Mouse (Mus musculus): ENCODE data around the gene Hyal5. TPM values are rescaled to one million over a fixed set of nuclear protein-coding genes. Genes with fewer than 3 reads are reported as not detected.

Gene Hyal5
- total RNA-seq (2017), result not detected in 3 replicates

GRCm38 (mm10) chr6:24857697-24858096, at the start of gene Hyal5:
TSS of gene Hyal5 (plus strand) at chr6:24857997.
- no peak for ATAC-seq (replicated peaks; ENCODE audit: insufficient number of reproducible peaks, low FRiP score, low TSS enrichment, poor library complexity, severe bottlenecking)

GRCm38 (mm10) chr6:24822070-24822469, 35.7 kb upstream of the Hyal5 start:
- no peak for ATAC-seq (replicated peaks; ENCODE audit: insufficient number of reproducible peaks, low FRiP score, low TSS enrichment, poor library complexity, severe bottlenecking)

- no peak for ATAC-seq (replicated peaks; ENCODE audit: insufficient number of reproducible peaks, low FRiP score, low TSS enrichment, poor library complexity, severe bottlenecking)
These were observed 2.5 kb downstream of the Hyal5 start for GRCm38 (mm10) chr6:24860320-24860719.

GRCm38 (mm10) chr6:24863649-24864048, 5.9 kb downstream of the Hyal5 start:
- no peak for ATAC-seq (replicated peaks; ENCODE audit: insufficient number of reproducible peaks, low FRiP score, low TSS enrichment, poor library complexity, severe bottlenecking)

- ATAC-seq (replicated peaks; ENCODE audit: insufficient number of reproducible peaks, low FRiP score, low TSS enrichment, poor library complexity, severe bottlenecking), result 0 out of 2 replicates have a peak, but pooled peaks have one; percentile 27
These were observed 36.5 kb downstream of the Hyal5 start for GRCm38 (mm10) chr6:24894146-24894873.

GRCm38 (mm10) chr6:24894874-24895183, 37.0 kb downstream of the Hyal5 start:
- no peak for ATAC-seq (replicated peaks; ENCODE audit: insufficient number of reproducible peaks, low FRiP score, low TSS enrichment, poor library complexity, severe bottlenecking)

GRCm38 (mm10) chr6:24905101-24905500, 47.3 kb downstream of the Hyal5 start:
- no peak for ATAC-seq (replicated peaks; ENCODE audit: insufficient number of reproducible peaks, low FRiP score, low TSS enrichment, poor library complexity, severe bottlenecking)

GRCm38 (mm10) chr6:24907824-24908223, 50.0 kb downstream of the Hyal5 start:
- ATAC-seq (replicated peaks; ENCODE audit: insufficient number of reproducible peaks, low FRiP score, low TSS enrichment, poor library complexity, severe bottlenecking), result no peak

GRCm38 (mm10) chr6:24910016-24910727, 52.4 kb downstream of the Hyal5 start:
- no peak for ATAC-seq (replicated peaks; ENCODE audit: insufficient number of reproducible peaks, low FRiP score, low TSS enrichment, poor library complexity, severe bottlenecking)

- ATAC-seq (replicated peaks; ENCODE audit: insufficient number of reproducible peaks, low FRiP score, low TSS enrichment, poor library complexity, severe bottlenecking), result no peak
These were observed 52.9 kb downstream of the Hyal5 start for GRCm38 (mm10) chr6:24910728-24911105.

- ATAC-seq (replicated peaks; ENCODE audit: insufficient number of reproducible peaks, low FRiP score, low TSS enrichment, poor library complexity, severe bottlenecking), result no peak
These were observed 55.8 kb downstream of the Hyal5 start for GRCm38 (mm10) chr6:24913591-24913990.

- ATAC-seq (replicated peaks; ENCODE audit: insufficient number of reproducible peaks, low FRiP score, low TSS enrichment, poor library complexity, severe bottlenecking), result no peak
These were observed 67.4 kb downstream of the Hyal5 start for GRCm38 (mm10) chr6:24925076-24925785.

Other genes starting within 250 kb of the Hyal5 start
- gene Wasl, start 193.0 kb upstream of the Hyal5 start, total RNA-seq (2017), result 6.4 to 20.8 TPM (median 13.4 TPM) in 3 replicates
- gene Hyal6, start 124.8 kb upstream of the Hyal5 start, total RNA-seq (2017), result 0.39 TPM in 1 of 3 replicates, not detected in the others
- gene Hyal4, start 109.7 kb upstream of the Hyal5 start, total RNA-seq (2017), result not detected in 3 replicates
- gene Spam1, start 66.8 kb upstream of the Hyal5 start, total RNA-seq (2017), result not detected in 3 replicates
- gene Tmem229a, start 98.3 kb downstream of the Hyal5 start, total RNA-seq (2017), result 0.10 to 0.21 TPM in 2 of 3 replicates, not detected in the other